Mouse (Mus musculus) ES-Bruce4 (cell line): ENCODE measurements around the gene Hyal1.

ENCODE experiments used
- CTCF ChIP-seq: IDR thresholded peaks from one replicate; pipeline ENCODE4 v1.8.1; 2011; ENCODE audit warnings: low read depth, low read length
- EP300 ChIP-seq: IDR thresholded peaks from 2 replicates; pipeline ENCODE4 v1.6.1; 2011; ENCODE audit warnings: low read depth, low read length; ENCODE audit not compliant: insufficient read depth
- POLR2A ChIP-seq: IDR thresholded peaks from one replicate; pipeline ENCODE4 v1.8.1; 2011; ENCODE audit warnings: low read length; ENCODE audit not compliant: insufficient read depth

GRCm38 (mm10) chr9:107626158-107626843 lies 49.6 kb downstream of the Hyal1 start:
- TF ChIP-seq CTCF (no peak), POLR2A (no peak), EP300 (no peak)
